Mouse (Mus musculus): ENCODE data around the gene Fam186a. TPM values are rescaled to one million over a fixed set of nuclear protein-coding genes. Genes with fewer than 3 reads are reported as not detected.
"Not testable (repeated sequence)": the region's sequence is repeated elsewhere in the genome, so short reads cannot be mapped to it uniquely, and the experiment has no call there.

Gene Fam186a
- total and polyA plus RNA-seq, 2 experiments from 2014 or later, result 0.47 TPM; not detected in 1

DNA sequence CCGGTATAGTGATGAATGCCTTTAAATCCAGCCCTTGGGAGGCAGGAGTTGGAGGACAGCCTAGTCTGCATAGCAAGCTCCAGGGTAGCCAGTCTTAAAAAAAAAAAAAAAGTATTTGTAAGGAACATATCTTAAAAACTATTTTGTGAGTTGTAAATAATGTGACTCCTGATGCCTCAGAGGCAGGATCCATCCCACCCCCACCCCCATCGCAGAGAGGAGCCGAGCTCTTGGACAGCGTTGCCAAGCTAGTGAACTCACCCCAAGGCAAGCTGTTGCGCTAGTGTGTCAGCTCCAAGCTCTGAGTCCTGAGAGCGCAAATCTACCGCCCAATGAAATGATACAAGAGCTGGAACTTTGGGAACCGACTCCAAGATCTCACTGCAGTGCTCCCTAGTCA is 35.6 kb downstream of the Fam186a start:
- no peak for TF ChIP-seq CTCF (IDR thresholded peaks at IDR 0.05; ENCODE audit: low read depth)

DNA sequence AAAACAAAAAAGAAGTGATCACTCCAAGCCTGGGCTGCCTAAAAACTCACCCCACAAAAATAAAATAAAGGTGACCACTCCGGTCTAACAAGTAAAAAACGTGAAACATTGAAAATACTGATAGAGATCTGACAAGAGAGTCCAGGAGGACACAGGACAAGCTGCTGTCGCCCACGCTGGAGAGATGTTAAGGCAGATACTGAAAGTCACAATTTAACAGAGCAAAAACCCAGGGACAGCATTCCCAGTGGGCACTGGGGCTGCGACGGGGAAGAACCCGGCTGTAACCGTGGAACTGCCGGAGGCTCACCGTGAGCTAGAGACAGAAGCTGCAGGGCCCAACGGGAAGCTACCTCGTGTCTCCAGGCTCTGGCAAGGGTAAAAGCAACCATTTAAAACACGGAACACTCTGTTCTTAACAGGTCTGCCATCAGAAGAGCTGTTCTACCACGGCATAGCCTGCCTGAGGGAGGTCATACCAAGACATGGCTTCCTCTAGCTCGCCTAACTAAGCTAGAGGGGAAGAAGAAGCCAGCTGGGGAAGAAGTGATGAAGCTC is 47.2 kb downstream of the Fam186a start:
- ATAC-seq (no peak), DNase-seq (ENCODE audit: low spot score) (no peak)
- Histone ChIP-seq H3K4me3 (ENCODE audit: low read length) (no peak overlapping the region), H3K27ac (no peak overlapping the region), H3K9me3 (ENCODE audit: low read length) (no peaks in the 10 kb centered on the region), H3K27me3 (ENCODE audit: insufficient read depth, low read length) (no peaks in the 10 kb centered on the region), H3K4me1 (ENCODE audit: insufficient read depth, low read length) (no peaks in the 10 kb centered on the region), H3K36me3 (ENCODE audit: insufficient read depth, low read length) (no peaks in the 10 kb centered on the region), H3K9ac (replicated peaks; ENCODE audit: low read length) (no peak overlapping the region), H3K4me2 (ENCODE audit: low read depth, low read length) (no peak overlapping the region)
- TF ChIP-seq CTCF (IDR thresholded peaks at IDR 0.05; ENCODE audit: low read depth), result no peak
- 68% methylated on average over 15 of the region's 15 CpGs for WGBS

More for the DNA sequence above, 35.6 kb downstream of the Fam186a start:
- Histone ChIP-seq H3K4me1 (ENCODE audit: insufficient read depth, low read length) (no peaks in the 10 kb centered on the region), H3K9ac (replicated peaks; ENCODE audit: low read length) (no peak overlapping the region), H3K27me3 (ENCODE audit: insufficient read depth, low read length) (no peaks in the 10 kb centered on the region), H3K36me3 (ENCODE audit: insufficient read depth, low read length) (no peaks in the 10 kb centered on the region), H3K4me2 (ENCODE audit: low read depth, low read length) (no peak overlapping the region), H3K27ac (no peak overlapping the region), H3K9me3 (ENCODE audit: low read length) (no peaks in the 10 kb centered on the region), H3K4me3 (ENCODE audit: low read length) (no peak overlapping the region)
- ATAC-seq (no peak), DNase-seq (ENCODE audit: low spot score) (no peak)
- 82% methylated on average over 8 of the region's 8 CpGs for WGBS

DNA sequence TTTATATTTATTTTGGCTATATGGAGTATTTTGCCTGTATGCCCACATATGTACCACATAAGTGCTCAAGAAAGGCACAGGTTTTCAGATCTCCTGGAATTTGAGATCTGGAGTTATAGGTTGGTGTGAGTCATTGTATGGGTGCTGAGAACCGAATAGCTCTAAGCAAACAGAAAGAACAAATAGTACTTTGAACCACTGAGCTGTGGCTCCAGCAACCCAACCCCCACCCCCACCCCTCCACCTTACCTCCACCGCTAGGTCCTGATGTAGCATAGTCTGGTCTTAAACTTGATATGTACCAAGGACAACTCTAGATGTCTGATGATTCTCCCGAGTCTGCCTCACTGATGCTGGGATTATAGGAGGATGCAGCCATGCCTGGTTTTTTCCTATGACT is 49.6 kb downstream of the Fam186a start:
- Histone ChIP-seq H3K4me2 (ENCODE audit: low read depth, low read length) (no peak overlapping the region), H3K9me3 (ENCODE audit: low read length) (no peaks in the 10 kb centered on the region), H3K36me3 (ENCODE audit: insufficient read depth, low read length) (no peaks in the 10 kb centered on the region), H3K4me3 (ENCODE audit: low read length) (no peak overlapping the region), H3K27ac (no peak overlapping the region), H3K27me3 (ENCODE audit: insufficient read depth, low read length) (no peaks in the 10 kb centered on the region), H3K9ac (replicated peaks; ENCODE audit: low read length) (no peak overlapping the region), H3K4me1 (ENCODE audit: insufficient read depth, low read length) (no peaks in the 10 kb centered on the region)
- WGBS, result 88% methylated on average over 3 of the region's 3 CpGs
- no peak for ATAC-seq
- no peak for TF ChIP-seq CTCF (IDR thresholded peaks at IDR 0.05; ENCODE audit: low read depth)
- no peak for DNase-seq (ENCODE audit: low spot score)

DNA sequence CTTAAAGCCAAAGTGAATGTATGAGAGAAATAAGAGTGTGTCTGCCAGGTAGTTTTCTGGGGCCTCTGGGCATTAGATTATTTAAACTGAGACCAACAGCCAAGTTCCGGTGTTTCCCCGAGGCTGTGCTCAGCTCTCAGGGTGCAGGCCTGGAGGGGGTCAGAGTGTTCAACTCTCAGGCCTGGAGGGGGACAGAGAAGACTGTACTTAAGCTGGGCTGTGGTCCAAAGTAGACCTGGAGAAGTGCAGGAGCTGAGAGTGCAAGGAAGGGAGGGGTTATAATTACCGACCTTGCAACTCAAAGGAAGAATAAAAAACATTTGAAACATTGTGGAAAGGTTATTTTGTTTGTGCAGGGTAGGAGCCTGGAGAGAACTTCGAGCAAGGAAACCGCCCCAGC is 52.2 kb downstream of the Fam186a start:
- H3K9ac ChIP-seq (replicated peaks; ENCODE audit: low read length), result no peak overlapping the region
- ATAC-seq, result no peak
- no peaks in the 10 kb centered on the region for H3K9me3 ChIP-seq (ENCODE audit: low read length)
- no peak for DNase-seq (ENCODE audit: low spot score)
- no peaks in the 10 kb centered on the region for H3K36me3 ChIP-seq (ENCODE audit: insufficient read depth, low read length)
- H3K27ac ChIP-seq, result no peak overlapping the region
- H3K4me3 ChIP-seq (ENCODE audit: low read length), result no peak overlapping the region
- no peak for TF ChIP-seq CTCF (IDR thresholded peaks at IDR 0.05; ENCODE audit: low read depth)
- H3K27me3 ChIP-seq (ENCODE audit: insufficient read depth, low read length), result no peaks in the 10 kb centered on the region
- 73% methylated on average over 5 of the region's 5 CpGs for WGBS
- H3K4me1 ChIP-seq (ENCODE audit: insufficient read depth, low read length), result no peaks in the 10 kb centered on the region
- no peak overlapping the region for H3K4me2 ChIP-seq (ENCODE audit: low read depth, low read length)

DNA sequence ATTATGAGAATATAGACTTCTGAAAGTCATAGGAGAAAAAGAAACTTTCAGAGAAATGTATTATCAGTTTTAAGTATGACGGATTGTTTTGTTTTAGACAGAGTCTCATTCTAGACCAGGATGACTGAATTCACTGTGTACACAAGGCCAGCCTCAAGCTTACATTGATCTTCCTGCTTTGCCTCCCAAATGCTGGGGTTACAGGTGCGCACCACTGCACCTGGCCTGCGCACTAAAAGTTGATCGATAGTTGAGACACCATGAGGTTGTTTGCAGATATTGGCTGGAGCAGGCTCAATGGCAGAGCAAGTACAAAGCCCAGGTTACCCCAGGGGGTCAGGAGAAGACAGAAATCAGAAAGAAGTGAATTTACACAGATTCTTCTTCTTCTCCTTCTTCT is 55.1 kb downstream of the Fam186a start:
- DNase-seq (ENCODE audit: low spot score) (no peak), ATAC-seq (no peak)
- no peak for TF ChIP-seq CTCF (IDR thresholded peaks at IDR 0.05; ENCODE audit: low read depth)
- Histone ChIP-seq H3K36me3 (ENCODE audit: insufficient read depth, low read length) (no peaks in the 10 kb centered on the region), H3K4me1 (ENCODE audit: insufficient read depth, low read length) (no peaks in the 10 kb centered on the region), H3K27me3 (ENCODE audit: insufficient read depth, low read length) (no peaks in the 10 kb centered on the region), H3K9me3 (ENCODE audit: low read length) (no peaks in the 10 kb centered on the region), H3K9ac (replicated peaks; ENCODE audit: low read length) (no peak overlapping the region), H3K4me3 (ENCODE audit: low read length) (no peak overlapping the region), H3K4me2 (ENCODE audit: low read depth, low read length) (no peak overlapping the region), H3K27ac (no peak overlapping the region)
- 97% methylated on average over 4 of the region's 4 CpGs for WGBS

DNA sequence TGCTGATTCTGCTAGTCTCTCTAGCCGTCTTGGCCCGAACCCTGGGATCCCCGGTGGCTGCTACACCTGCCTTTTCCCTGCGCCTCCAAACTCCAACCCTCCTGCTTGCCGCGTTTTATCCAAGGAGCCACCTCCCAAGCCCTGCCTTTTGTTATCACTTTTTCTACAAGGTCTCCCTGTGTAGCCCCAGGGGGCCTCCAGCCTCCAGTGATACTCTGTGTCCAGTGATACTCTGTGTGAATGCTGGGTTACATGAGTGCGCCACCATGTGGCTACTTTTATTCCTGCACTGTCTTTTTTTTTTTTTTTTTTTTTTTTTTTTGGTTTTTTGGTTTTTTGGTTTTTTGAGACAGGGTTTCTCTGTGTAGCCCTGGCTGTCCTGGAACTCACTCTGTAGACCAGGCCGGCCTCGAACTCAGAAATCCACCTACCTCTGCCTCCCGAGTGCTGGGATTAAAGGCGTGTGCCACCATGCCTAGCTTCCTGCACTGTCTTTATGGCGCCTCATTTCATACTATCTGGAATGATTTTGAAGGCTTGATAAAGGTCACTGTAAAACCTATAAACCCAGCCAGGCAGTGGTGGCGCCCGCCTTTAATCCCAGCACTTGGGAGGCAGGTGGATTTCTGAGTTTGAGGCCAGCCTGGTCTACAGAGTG is 57.4 kb downstream of the Fam186a start:
- H3K4me1 ChIP-seq (ENCODE audit: insufficient read depth, low read length); H3K36me3 ChIP-seq (ENCODE audit: insufficient read depth, low read length); ATAC-seq; H3K9me3 ChIP-seq (ENCODE audit: low read length); H3K4me3 ChIP-seq (ENCODE audit: low read length); H3K4me2 ChIP-seq (ENCODE audit: low read depth, low read length); H3K27me3 ChIP-seq (ENCODE audit: insufficient read depth, low read length); H3K9ac ChIP-seq (replicated peaks; ENCODE audit: low read length); H3K27ac ChIP-seq: not testable (repeated sequence)
- peak; percentile 74 for TF ChIP-seq CTCF (IDR thresholded peaks at IDR 0.05; ENCODE audit: low read depth)
- peak; percentile 58 for DNase-seq (ENCODE audit: low spot score)
- WGBS, result 41% methylated on average over 14 of the region's 14 CpGs

DNA sequence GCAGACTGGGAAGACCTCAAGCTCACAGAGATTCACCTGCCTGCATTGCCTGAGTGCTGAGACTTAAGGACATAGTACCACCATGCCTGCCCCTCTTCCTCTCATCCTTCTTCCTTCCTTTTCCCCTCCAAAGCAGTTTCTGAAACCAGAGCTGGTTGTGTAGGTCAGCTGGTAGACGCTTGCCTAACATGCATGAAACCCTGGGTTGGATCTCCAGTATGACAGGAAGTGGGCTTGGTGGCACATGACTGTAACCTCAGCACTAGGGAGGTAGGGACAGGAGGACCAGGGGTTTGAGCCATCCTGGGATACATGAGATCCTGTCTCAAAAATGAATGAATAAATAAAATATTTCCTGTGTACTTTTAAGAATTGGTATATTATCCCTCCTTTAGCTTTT is 59.3 kb downstream of the Fam186a start:
- Histone ChIP-seq H3K4me1 (ENCODE audit: insufficient read depth, low read length) (no peaks in the 10 kb centered on the region), H3K27me3 (ENCODE audit: insufficient read depth, low read length) (no peaks in the 10 kb centered on the region), H3K4me3 (ENCODE audit: low read length) (no peak overlapping the region), H3K9me3 (ENCODE audit: low read length) (no peaks in the 10 kb centered on the region), H3K27ac (no peak overlapping the region), H3K4me2 (ENCODE audit: low read depth, low read length) (no peak overlapping the region), H3K36me3 (ENCODE audit: insufficient read depth, low read length) (no peaks in the 10 kb centered on the region), H3K9ac (replicated peaks; ENCODE audit: low read length) (no peak overlapping the region)
- DNase-seq (ENCODE audit: low spot score), result no peak
- no peak for TF ChIP-seq CTCF (IDR thresholded peaks at IDR 0.05; ENCODE audit: low read depth)
- WGBS, result 69% methylated on average over 1 of the region's 1 CpGs
- ATAC-seq, result no peak
